Mouse (Mus musculus) C2C12 (cell line): ENCODE results near the gene Zc3h7b.

Experiments
- CEBPB ChIP-seq: IDR thresholded peaks from one replicate; pipeline ENCODE4 v1.6.1; 2011; ENCODE audit warnings: low read depth, mild to moderate bottlenecking, control low read depth, moderate library complexity
- CTCF ChIP-seq: IDR thresholded peaks from one replicate; pipeline ENCODE4 v1.5.1; 2011; ENCODE audit not compliant: control insufficient read depth, insufficient read depth, insufficient read length
- MAX ChIP-seq: IDR thresholded peaks from one replicate; pipeline ENCODE4 v1.6.1; 2011; ENCODE audit warnings: mild to moderate bottlenecking, control low read depth
- MYOD1 ChIP-seq: IDR thresholded peaks from one replicate; pipeline ENCODE4 v1.6.1; 2011; ENCODE audit warnings: low read depth; ENCODE audit not compliant: control insufficient read depth, insufficient read length
- MYOG ChIP-seq: IDR thresholded peaks from one replicate; pipeline ENCODE4 v1.6.1; 2011; ENCODE audit not compliant: control insufficient read depth, insufficient read length; ENCODE audit errors: extremely low read depth
- USF1 ChIP-seq: IDR thresholded peaks from one replicate; pipeline ENCODE4 v1.6.1; 2011; ENCODE audit warnings: low read depth, mild to moderate bottlenecking, control low read depth, moderate library complexity

GRCm38 (mm10) chr15:81781816-81782215, 37.0 kb downstream of the Zc3h7b start:
- no peak for TF ChIP-seq CTCF
- TF ChIP-seq USF1, result no peak
- TF ChIP-seq MAX, result no peak
- no peak for TF ChIP-seq CEBPB
- no peak for TF ChIP-seq MYOD1
- TF ChIP-seq MYOG, result no peak
